Mouse (Mus musculus) inflammation-experienced regulatory T-cells, adult 6 months (primary cell): Measurements from ENCODE around the gene Nectin1. TPM values are rescaled to one million over a fixed set of nuclear protein-coding genes. Genes with fewer than 3 reads are reported as not detected.

ENCODE experiments used
- ATAC-seq: one replicate; pipeline ENCODE4 v1.8.0; 2017
- polyA plus RNA-seq, 3 experiments: library from polyadenylated mRNA; unstranded; fragments of 100-300 nt; shearing (Covaris generic); gene quantifications; one replicate each; pipeline ENCODE4 v1.2.1; 2017

Gene Nectin1
- polyA plus RNA-seq, 3 experiments from 2014 or later, result 0.36 to 2.6 (median 0.57) TPM

DNA sequence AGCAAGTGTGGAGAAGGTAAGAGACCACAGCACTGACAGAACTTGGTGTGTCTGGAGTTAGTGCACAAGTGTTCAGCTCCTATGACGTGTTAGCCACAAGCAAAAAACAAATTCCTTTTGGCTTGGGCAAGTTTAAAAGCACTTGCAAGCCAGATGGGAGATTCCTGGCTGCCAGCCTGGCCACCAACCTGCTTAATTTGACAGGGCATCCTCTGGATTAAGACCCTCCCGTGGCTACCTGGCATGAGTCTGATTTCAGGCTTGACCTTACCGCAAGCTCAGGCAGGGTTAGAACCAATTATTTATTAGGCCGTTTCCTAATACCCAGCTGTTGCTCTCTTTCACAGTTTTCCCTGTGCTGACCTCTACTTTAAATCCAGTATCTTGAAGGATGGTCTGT, 1.7 kb upstream of the Nectin1 start:
- no peak for ATAC-seq

DNA sequence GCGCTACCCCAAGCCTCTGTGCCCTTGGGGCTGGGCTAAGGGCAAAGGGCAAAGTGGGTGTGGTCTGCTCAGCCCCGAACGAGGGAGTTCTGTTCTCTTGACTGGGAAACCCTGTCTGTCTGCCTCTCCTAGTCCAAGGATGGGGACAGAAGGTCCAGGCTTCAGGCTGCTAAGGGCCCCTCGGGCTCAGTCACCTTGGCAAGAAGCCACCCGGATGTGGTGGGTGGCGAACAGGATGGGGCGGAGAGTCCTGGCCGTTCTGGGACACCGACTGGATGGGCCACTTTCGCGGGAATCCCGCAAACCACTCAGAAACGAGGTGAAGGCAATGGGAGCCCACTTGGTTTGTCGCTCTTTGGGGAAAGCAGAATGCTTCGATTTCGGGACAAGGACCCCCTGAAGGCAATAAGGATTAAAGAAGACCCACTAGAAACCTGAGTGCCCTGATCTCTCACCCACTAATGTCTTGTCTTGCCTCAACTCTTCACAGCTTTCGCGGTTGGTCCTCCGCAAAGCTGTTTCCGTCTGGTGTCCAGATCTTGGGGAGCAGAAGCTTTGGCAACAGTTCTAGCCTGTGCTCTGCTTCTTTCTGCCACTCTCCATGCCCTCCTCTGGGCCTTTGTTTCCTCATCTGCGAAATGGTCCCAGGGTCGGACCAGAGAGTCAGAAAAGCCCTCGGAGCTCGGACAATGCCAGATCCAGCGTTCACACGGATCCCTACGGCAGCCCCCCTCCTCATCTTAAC, 710 bp upstream of the Nectin1 start:
- ATAC-seq, result no peak

DNA sequence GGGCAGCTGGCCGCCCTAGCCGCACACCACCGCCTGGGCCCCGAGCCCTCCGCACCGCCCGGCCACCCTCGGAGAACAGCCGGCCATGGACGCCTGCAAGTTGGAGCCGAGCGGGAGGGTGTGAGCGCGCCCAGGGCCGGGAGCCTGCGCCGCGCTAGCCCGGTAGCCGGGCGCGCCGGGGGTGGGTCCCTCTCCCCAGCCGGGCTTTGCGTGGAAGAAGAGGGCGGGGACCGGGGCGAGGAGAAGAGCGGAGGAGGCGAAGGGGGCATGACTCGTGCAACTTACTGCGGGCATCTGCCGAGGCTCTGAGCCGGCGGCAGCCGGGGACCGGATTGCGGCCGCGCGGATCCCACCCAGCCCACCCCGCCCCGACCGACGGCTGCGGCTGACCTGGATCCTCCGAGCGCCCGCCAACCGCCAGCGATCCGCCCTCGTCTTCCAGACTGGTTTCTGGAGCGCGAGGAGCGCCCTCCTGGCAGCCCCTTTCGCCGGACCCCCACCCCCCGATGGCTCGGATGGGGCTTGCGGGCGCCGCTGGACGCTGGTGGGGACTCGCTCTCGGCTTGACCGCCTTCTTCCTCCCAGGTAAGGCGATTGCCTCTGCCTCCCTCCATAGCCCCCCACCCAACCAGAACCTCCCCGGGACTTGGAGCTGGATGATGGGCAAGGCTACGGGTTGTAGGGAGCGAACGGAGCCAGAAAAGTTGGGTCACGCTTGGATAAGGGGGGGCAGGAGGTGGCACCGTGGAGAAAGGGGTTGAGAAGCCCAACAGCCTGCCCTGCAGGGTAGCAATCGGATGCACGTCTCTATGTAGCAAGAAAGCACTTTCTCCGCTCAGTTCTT, 576 bp downstream of the Nectin1 start:
- peak; percentile 28 for ATAC-seq

- ATAC-seq, result no peak
These were observed 1.4 kb downstream of the Nectin1 start for GRCm38 (mm10) chr9:43745051-43745792.

DNA sequence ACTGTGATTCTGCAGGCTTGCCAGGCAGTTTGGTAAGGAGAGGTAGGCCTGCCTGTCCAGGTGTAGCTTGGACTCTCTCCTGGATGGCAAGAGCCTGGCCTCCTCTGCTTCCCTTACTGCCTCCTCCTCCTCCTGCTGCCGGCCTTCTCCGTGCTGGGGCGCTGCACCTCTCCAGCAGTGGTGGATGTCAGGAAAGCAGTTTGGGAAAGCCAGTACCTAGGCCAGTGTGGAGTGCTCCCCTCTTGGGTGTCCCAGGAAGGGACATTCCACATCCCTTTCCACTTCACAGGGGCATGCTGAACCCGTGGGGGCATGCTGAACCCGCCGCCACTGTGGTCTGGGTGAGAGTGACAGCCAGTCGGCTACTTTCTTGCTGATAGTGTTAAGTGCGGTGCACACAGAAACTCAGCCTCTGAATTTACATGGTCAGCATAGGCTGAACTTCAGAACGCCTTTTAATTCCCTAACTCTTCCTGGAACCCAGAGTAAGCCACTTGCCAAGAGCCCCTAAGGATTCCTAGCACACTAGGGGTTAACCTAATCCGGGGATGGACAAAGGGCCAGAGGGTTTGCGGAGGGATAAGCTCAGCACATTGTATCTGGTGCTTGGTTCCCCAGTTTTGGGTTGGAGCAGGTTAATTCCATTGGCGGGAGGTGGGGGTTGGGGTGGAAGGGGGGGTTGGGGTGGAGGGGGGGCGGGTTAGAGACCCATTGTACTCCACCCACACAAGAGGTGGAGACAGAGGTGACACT, 2.3 kb downstream of the Nectin1 start:
- no peak for ATAC-seq

GRCm38 (mm10) chr9:43747710-43748109, 3.9 kb downstream of the Nectin1 start:
- ATAC-seq, result no peak

DNA sequence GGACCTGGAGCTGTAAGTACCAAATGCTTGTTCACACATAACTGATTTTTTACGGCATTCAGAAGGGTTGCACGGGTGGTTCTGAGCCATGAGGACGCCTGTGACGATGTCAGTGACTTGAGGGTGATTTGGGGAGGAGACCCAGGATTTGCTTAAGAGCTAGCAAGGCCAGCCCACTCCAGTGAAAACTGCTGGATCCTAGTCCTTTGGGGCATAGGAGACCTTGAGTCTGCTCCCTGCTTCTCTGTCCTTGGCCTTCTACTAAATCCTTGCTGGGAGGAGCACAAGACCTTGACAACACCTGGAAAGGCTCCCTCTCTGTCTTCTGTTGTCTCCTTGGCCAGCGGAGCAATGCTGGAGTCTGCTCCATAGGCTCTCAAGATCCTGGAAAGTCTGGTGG, 4.7 kb downstream of the Nectin1 start:
- no peak for ATAC-seq

GRCm38 (mm10) chr9:43750053-43750452, 6.3 kb downstream of the Nectin1 start:
- ATAC-seq, result no peak

DNA sequence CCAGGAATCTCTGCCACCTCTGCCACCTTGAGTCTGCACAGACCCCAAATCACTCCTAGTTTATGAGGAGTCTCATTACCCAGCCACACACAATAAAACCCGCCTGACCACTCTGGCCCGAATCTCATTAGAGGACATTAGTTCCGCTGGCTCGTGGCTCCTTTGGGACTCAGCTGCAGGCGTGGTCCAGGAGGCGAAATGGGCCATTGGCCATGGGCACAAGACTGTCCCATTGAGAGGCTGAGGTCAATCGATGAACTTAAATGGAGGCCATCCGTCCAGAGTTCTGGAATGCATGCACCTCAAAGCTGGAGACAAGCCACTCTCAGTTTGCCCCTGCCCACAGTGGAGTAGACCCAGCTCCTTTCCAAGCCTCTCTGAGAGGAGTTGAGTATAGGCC, 7.3 kb downstream of the Nectin1 start:
- ATAC-seq, result no peak

- ATAC-seq, result no peak
These were observed 9.7 kb downstream of the Nectin1 start for GRCm38 (mm10) chr9:43753481-43753880.

DNA sequence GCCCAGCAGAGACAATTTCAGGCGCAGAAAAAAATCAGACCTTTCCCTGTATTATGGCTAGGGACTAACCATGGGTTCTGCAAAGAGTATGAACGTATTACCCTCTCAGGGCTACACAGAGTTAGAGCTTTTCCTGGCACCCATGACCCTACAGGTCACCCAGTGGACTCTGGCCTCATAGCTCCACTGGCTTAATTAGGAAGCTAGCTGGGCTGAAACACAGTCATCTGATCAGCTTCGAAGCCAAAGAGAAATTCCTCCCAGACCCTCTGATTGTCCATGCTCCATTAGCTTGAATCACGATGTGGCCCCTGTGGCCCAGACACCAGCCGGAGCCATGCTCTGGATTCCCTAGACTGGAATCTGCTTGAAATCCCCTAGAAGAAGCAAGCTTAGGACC, 10.3 kb downstream of the Nectin1 start:
- ATAC-seq, result no peak

DNA sequence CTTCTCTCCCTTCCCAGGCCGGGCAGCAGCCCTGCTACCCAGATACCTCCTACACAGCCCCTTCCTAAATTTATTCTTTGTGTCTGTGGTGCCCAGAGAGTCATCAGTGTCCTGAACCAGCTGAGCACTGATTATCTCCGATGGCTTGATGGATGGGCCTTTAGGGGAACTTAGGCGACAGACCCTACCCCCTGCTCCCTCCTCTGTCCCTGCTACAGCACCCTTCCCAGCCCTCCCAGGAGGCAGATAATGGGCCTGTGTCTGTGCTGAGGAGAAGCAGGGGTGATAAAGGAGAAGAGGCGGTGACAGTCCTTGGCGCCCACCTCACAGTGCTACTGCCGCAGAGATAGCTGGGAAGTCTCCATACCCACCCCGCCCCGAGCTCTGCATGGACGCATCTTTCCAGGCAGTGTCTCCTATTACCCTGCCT, 11.0 kb downstream of the Nectin1 start:
- ATAC-seq, result no peak

GRCm38 (mm10) chr9:43755464-43755863, 11.7 kb downstream of the Nectin1 start:
- no peak for ATAC-seq

- ATAC-seq, result no peak
These were observed 12.1 kb downstream of the Nectin1 start for GRCm38 (mm10) chr9:43755928-43756327.

DNA sequence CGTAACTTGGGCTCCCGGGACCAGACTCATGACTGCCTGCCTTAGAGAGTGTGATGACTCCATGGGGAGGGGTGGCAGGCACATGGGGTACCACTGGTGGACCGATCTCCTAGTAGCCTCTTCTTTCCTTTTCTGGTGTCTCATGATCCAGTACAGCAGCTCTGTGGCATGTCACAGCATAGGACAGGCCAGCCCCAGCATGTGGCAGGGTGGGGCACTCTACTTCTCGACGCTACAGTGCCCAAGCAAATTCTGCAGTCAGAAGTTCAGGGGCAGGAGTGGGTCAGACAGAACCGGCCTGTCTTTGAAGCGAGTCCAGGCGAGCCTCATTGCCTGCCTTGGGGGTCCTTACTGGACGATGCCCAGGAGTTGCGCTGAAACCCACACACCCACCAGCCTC, 13.4 kb downstream of the Nectin1 start:
- no peak for ATAC-seq

- ATAC-seq, result no peak
These were observed 14.5 kb downstream of the Nectin1 start for GRCm38 (mm10) chr9:43757972-43758965.

DNA sequence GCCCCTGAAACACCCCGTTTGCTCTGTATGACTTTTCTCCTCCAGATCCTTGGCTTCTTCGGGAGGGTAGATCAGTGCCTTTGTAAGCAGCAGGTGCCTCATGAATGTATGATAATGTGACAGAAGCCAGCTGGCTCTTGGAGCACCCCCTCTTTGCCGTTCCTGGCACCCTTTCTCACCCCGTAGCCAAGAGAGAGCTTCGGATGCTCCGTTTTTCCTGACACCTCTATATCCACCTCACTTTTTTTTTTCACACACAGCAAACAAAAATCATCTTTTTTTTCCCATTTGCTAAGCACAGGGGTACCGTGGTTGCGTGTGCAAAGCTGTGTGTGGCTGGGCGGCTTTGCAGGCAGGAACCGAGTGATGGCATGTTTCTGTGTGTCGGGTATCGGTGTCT, 16.3 kb downstream of the Nectin1 start:
- no peak for ATAC-seq

- no peak for ATAC-seq
These were observed 17.5 kb downstream of the Nectin1 start for GRCm38 (mm10) chr9:43761181-43761820.

- no peak for ATAC-seq
These were observed 18.2 kb downstream of the Nectin1 start for GRCm38 (mm10) chr9:43761941-43762340.

GRCm38 (mm10) chr9:43765419-43766179, 21.8 kb downstream of the Nectin1 start:
- ATAC-seq, result no peak
